Mouse (Mus musculus): Measurements from ENCODE around the gene Rpl11.
A peak's percentile ranks its signal among the peaks of the same experiment; 100 is the strongest.

Gene Rpl11

GRCm38 (mm10) chr4:136027416-136028131 lies 25.7 kb downstream of the Rpl11 start:
- DNase-seq (ENCODE audit: low spot score in 2 of 2): no peak

GRCm38 (mm10) chr4:136025350-136025749 lies 27.9 kb downstream of the Rpl11 start:
- DNase-seq (ENCODE audit: low spot score in 2 of 2): no peak

DNA sequence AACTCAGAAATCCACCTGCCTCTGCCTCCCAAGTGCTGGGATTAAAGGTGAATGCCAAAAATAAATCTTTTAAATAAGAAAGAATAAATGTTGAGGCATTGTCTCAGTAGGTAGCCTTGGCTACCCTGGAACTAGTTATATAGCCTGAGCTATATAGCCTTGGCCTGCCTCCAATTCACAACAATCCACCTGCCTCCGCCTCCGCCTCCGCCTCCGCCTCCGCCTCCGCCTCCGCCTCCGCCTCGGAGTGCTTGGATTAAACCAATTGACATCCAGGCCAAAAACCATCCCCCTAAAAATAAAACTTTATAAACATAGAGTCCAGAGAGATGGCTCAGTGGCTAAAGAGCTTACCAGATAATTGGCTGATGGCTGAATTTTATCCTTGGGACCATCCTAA lies 30.3 kb downstream of the Rpl11 start:
- DNase-seq (ENCODE audit: low spot score in 2 of 2): no peak

DNA sequence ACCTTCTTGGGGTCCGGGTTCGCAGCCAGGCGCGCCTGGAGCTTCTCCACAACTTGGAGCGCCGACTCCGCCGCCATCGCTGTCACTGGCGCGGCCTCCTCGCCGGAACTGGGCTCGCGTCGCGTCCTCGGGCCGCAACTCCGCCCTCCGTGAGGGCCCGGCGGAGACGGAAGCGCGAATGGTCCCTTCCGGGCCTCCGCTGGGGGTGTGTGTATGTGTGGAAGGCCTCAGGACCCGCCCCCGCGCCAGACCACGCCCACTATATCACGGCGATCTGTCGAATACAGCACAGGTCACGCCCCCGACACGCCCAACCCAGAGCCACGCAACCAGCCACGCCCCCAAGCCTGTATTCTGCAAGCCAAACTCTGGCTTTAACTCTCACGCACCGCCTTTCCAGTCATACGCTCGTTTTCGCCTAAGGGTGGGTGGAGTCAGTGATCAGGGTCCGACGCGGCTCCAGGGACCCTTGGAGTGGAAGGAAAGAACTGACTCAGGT lies 31.6 kb downstream of the Rpl11 start, which contains the start of gene Eloa:
Eloa (minus strand) TSS at position 215 of the 499 bp plus-strand sequence.
- peak; percentile 98 to 99 for DNase-seq (ENCODE audit: low spot score in 2 of 2)

DNA sequence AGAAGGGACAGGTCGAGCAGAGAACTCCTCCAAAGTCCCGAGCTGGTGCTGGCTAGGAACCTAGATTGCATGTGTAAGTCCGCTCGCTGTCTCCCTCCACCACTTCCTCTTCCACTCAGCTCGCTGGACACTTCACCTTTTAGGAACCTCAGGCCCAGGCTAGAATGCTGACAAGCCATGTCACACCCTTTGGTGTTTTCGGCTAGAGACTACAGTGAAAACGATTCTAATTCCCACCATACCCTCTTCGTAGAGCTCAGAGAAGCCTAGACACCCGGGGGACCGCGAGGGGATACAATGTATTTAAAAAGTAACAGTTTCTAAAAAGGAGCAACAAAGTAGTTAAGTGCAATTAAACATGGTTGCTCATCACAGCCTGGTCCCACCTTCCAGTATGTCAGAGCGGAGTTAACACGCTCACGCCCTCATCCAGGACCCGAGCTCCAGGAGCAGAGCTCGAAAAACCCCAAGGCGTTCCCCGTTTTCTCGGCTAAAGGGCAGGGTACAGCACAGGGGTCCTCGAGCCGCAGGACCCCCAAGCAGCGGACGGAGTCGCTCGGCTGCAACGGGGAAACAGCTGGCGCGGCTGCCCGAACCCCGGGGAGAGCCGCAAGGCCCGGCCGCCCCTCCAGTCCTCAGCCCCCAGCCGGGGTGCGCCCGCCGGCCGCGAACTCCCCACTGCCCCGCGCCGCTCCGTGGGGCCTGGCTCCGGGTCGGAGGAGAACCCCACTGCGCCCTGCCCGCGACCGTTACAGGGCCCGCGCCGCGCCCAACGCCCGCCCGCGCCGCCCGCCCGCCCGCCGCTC lies 32.3 kb downstream of the Rpl11 start:
- DNase-seq (ENCODE audit: low spot score in 2 of 2): no peak

DNA sequence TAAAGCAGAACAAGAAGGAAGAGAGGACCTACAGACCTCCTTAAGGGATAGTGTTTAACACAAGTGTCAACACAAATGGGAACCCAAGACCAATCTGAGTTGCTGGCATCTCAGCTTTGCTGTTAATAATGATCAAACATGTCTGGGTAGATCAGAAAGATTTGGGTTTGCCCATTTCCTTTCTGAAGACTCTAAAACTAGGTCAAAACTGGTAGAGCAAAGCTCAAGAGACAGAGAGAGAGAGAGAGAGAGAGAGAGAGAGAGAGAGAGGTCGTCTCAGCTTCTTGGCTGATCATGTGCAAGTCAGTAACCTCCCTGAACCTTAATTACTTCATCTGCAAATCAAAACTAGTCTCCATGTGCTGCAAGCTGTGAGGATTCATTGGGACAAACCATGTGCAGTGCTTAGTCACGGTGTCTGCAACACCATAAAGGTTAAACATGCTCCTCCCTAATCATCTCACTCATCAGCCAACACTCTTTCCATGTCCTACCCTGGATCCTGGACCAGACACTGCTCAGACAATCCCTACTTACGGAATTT lies 37.1 kb downstream of the Rpl11 start:
- no peak for DNase-seq (ENCODE audit: low spot score in 2 of 2)

GRCm38 (mm10) chr4:136010586-136010985 lies 42.6 kb downstream of the Rpl11 start:
- DNase-seq (ENCODE audit: low spot score in 2 of 2): no peak

DNA sequence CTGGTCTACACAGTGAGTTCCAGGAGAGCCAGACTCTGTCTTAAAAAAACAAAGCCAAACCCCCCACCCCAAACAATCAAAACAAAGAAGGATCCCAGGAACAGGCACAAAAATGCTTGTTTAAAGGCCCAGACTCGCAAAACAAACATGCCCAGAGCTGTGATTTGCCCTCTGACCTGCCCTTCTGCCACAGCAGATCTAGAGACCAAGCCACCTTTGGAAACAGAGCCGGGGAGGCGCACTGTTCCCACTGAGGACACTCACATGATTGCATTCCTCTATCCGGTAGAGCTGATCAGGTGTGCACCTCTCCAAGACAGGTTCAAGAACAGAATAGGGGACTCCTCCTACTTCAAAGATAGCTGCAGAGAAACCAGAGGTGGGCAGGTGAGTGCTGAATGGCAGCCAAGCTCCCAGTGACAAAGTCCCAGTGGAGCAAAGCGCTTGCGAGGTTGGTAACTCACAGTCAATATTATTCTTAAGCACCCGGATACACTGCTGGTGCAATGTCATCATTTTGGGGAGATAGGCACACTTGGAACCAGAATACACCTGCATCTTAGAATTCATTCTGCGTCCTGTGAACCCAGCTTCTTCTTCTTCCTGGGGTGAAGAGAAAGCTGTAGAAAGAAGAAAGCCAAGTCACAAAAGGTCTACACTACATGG lies 44.3 kb downstream of the Rpl11 start:
- DNase-seq (ENCODE audit: low spot score in 2 of 2): no peak

DNA sequence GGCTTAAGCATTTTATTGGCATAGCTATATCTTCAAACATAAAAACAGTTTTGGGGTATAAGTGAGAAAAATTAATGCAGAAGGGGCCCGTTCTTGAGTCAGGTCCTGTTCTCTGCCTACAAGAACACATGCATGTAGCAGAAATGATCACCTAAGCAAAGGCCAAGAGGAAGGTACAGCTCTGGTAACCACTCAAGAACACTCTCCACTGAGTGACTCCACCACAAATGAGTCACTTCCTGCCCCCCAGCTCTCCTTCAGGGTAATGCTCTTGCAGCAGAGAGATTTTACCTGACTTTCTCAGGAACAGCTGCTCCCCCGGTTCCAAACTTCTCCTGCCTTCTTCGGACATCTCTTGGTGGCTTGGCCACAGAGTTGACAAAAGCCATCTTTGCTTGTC lies 46.4 kb downstream of the Rpl11 start:
- no peak for DNase-seq (ENCODE audit: low spot score in 2 of 2)

GRCm38 (mm10) chr4:136004921-136005320 lies 48.3 kb downstream of the Rpl11 start:
- DNase-seq (ENCODE audit: low spot score in 2 of 2): no peak

GRCm38 (mm10) chr4:136004107-136004675 lies 49.0 kb downstream of the Rpl11 start:
- no peak for DNase-seq (ENCODE audit: low spot score in 2 of 2)

- DNase-seq (ENCODE audit: low spot score in 2 of 2): no peak
Measured at GRCm38 (mm10) chr4:135995118-135995517, 58.1 kb downstream of the Rpl11 start.

DNA sequence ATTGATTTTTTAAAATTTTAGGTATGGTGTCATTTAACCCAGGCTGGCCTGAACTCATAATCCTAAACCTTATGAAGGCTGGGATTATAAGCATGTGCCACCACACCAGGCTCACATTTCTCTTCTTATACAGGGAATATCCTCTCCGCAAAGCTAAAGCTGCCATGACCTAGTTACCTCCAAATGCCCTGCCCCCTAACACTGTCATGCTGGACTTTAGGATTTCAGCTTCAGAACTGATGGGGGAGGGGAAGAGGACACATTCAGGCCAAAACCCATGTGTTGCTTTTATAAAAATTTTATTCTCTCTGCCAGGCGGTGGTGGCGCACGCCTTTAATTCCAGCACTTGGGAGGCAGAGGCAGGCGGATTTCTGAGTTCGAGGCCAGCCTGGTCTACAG lies 59.3 kb downstream of the Rpl11 start:
- DNase-seq (ENCODE audit: low spot score in 2 of 2): no peak

GRCm38 (mm10) chr4:135987714-135988113 lies 65.5 kb downstream of the Rpl11 start:
- no peak for DNase-seq (ENCODE audit: low spot score in 2 of 2)

GRCm38 (mm10) chr4:135986943-135987710 lies 66.1 kb downstream of the Rpl11 start, which contains the start of gene Pithd1:
TSS of gene Pithd1 (minus strand) at chr4:135987264.
- DNase-seq (ENCODE audit: low spot score in 2 of 2): peak; percentile 87 to 88

DNA sequence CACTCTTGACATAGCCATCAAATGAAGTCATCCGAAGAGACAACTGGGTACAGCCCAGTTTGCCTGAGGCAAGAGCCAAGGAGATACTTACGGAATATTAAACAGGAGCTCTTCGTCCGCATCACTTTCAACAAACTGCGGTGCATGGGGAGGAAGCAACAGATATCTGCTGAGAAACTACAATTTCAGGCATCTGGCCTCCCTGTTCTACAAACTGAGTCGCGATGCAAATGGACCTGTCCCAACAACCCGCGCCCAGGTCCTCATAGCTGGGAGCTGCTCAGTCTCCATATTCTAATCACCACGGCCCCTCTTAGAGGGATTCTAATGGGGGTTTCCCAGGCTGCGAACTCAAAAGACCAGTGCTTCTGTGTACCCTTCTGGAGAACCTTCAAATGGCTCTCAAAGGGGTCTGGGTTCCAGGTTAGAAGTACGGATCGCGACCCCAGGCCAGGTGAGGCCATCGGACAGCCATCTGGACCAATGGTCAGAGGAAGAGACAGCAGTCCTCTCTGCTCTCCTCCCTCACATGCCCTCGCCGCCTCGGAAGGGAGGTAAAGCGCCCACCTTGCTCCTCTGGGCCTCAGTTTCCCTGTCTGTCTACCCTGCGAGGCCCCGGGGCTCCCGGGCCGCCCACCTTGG lies 66.8 kb downstream of the Rpl11 start:
- DNase-seq (ENCODE audit: low spot score in 2 of 2): no peak

DNA sequence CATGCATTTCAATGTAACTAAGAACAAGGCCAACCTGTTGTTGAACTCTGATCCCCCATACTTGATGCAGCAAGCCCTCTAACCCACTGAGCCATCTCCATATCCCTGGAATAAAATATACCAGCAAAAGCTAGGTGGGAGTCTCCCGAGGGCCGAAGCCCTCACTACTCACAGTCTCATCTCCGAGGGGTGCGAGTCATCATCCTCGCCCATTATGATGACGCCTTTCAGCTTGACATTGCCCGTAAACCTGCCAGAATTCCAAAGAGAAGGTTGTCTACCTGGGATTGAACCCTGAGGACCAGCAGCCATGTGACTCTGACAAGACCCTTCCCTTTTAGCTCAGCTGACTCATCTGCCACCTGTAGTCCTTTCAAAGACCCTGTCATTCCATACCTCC lies 67.5 kb downstream of the Rpl11 start:
- no peak for DNase-seq (ENCODE audit: low spot score in 2 of 2)

DNA sequence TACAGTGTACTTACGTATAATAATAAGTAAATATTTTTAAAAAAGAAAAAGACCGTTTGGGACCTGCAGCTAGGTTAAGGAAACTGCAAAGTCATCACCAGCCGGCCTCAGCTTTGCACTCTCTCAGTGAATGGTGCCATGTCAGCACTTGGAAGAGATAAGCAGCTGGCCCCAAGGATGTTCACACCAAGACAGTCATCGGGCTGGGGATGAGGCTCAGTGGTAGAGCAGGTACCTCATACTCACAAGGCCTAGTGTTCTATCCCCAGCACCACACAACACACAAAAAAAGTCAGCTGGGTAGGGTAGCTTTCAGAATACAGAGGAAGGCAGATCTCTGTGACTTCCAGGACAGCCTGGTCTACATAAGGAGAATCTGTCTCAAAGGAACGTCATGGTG lies 68.0 kb downstream of the Rpl11 start:
- DNase-seq (ENCODE audit: low spot score in 2 of 2): no peak

DNA sequence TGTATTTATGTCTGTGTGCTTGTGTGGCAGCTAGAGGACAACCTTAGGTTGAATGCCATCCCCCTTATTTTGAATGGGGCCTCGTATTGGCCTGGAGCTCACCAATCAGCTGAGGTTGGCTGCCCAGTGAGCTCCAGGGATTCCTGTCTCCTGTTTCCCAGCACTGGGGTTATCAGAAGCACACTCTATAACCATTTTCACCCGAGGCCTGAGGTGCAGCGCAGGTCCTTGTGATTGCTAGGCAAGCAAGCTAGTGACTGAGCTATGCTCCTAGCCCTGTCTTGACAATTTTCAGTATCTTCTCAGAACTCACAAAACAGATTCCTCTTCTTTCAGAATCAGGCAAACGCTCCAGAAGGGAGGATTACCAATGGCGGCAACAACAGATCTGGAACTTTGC lies 68.7 kb downstream of the Rpl11 start:
- no peak for DNase-seq (ENCODE audit: low spot score in 2 of 2)

DNA sequence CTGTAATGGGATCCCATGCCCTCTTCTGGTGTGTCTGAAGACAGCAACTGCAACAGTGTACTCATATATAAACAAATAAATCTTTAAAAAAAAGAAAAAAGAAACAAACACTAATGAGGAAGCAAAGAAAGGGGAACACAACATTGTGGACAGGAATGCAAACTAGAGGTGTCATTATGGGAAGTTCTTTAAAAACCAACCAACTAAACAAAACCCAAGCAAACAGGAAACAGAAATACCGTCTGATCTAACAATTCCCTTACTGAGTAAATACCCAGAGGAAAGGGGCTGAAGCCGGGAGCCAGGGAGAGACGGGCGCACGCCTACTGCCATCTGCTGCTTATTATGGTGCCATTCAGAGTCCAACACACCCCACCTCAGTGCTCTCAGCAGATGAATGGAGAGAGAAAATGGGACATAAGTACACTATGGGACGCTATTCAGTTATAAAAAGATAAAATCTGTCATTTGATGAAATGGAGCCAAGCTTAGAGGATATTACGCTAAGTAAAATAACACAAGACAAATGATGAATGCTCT lies 71.6 kb downstream of the Rpl11 start:
- no peak for DNase-seq (ENCODE audit: low spot score in 2 of 2)

All from frontal cortex, postnatal 14 days (tissue).